Mouse (Mus musculus) embryo, embryonic 10 days (tissue): ENCODE measurements at regions not wholly inside any gene's neighbourhood (a gene's known extent, or its start where the extent isn't known, plus 50 kb on each side); places are given as distances from the start of the nearest gene placed in this dataset.

ENCODE experiments used
- DNase-seq: peaks from one replicate; pipeline ENCODE4 v3.0.0-alpha.2; 2015; ENCODE audit warnings: low spot score

DNA sequence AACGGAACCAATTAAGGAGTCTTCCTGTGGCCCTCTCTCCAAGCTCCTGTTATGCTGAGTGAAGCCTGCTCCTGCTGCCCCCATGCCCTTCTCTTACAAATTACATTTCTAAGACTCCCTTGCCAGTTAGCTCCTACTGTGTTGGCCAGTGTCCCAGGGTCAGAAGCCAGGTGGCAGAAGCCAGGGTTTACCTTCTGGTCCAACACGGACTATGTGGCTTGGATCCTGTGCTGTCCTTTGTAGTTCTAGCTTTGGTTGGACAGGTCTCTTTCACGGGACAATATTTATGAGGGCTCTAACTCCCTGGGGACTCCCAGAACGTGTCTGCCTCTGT, 134.3 kb downstream of the Nufip1 start:
- DNase-seq: no peak

- DNase-seq: peak; percentile 34
These were observed 137.0 kb downstream of the Nufip1 start for GRCm38 (mm10) chr14:76247664-76248063.

- no peak for DNase-seq
These were observed 143.2 kb downstream of the Nufip1 start for GRCm38 (mm10) chr14:76253850-76254249.

DNA sequence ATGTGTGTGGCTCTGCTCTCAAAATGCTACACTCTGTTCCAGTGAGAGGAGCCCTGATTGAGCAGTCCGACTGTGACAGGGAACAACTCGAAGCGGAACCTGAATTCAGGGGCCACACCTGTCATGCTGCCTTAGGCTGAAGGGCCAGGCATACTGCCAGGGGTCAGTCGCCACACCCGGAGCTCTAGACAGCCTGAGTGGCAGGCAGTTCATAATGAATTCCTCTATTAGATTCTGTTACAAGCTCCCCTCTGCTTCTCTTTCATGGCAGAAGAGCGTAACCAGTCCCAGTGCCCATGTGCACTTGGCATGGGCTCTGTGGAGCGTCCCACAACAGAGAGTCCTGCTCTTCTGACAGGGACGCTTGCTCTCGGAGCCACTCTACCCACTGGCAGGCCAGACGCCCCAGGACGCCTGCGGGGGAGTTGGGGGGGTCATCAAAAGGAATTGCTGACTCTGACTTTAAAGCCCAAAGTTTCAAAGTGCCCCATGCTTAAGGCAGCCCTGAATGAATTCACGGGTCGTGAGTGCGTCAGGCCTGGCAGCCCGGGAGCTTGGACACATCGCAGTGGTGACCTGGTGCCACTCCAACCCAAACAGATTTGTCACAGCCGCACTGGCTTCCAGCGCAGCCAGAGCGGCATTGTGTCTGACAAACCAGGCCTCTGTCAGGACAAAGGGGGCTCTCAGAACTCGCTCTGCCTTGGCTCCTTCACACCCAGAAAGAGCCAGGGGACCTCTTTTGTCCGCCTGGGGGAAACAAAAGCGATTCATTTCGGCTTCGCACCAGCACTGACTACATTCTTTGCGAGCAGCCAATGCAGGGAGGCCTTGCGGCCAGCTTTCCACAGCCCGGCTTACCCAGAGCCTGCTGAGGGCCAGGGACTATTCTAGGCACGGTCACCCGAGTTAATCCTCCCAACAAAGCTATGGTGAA, 144.1 kb downstream of the Nufip1 start:
- DNase-seq: peak; percentile 85

- DNase-seq: no peak
These were observed 145.3 kb downstream of the Nufip1 start for GRCm38 (mm10) chr14:76255971-76256370.

DNA sequence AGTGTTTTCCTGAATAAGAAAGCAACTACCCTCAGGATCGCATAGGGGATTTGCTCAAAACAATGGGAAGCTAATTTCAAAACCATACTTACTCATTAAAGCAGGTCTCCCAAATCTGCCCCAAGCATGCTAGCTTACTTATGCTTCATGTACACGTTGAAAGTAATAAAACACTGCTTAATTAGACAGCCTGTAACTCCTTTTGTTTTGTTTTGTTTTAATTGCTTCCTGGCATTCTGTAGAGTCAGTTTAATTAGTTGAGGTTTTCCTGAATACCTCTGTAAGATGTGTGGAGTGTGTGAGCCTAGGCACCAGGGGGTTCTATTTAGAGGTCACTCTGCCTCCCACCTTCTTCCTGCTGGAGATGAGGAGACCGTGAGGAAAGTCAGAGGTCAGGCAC, 147.9 kb downstream of the Nufip1 start:
- DNase-seq: no peak

GRCm38 (mm10) chr14:76260628-76261293, 150.1 kb downstream of the Nufip1 start:
- no peak for DNase-seq

- no peak for DNase-seq
These were observed 151.1 kb upstream of the Tsc22d1 start for GRCm38 (mm10) chr14:76263682-76264081.

GRCm38 (mm10) chr14:76265819-76266218, 148.9 kb upstream of the Tsc22d1 start:
- no peak for DNase-seq

- DNase-seq: no peak
These were observed 148.5 kb upstream of the Tsc22d1 start for GRCm38 (mm10) chr14:76266249-76266648.

DNA sequence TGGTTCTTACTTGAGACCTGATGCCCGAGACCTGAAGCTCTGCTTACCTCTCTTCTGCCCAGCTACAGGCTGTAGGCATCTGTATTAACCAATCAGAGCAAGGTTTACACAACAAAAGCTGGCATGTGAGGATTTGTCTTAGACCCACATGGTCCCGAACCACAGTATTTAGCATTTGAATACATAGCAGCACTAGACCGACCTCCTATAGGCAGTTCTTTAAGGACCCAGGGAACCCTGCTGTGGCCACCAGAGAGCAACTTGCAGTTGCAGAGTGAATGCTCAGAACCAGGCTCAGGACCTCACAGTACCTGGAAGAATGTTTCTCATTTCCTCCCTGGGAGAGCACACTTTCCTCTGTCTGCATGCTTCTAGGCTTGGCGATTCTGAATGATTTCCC, 147.7 kb upstream of the Tsc22d1 start:
- no peak for DNase-seq

DNA sequence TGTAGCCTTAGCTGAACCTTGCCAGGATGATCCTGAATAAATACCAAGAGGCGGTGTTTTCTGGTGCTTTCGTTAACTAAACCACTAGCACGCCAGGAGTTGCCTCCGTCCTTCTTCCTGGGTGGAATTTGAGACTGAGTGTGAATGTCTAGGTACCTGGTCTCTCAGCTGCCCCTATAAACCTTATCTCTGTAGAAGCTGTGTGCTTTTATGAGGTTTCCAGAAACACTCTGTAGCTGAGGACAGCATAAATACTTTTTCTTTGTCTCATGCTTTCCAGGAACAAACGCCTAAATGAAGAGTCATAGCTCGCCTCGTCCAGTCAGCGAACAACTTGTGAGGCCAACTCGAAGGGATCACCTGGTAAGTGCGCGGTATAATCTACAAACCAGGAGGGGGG, 143.6 kb upstream of the Tsc22d1 start:
- DNase-seq: no peak

GRCm38 (mm10) chr14:76272840-76273239, 141.9 kb upstream of the Tsc22d1 start:
- DNase-seq: no peak

DNA sequence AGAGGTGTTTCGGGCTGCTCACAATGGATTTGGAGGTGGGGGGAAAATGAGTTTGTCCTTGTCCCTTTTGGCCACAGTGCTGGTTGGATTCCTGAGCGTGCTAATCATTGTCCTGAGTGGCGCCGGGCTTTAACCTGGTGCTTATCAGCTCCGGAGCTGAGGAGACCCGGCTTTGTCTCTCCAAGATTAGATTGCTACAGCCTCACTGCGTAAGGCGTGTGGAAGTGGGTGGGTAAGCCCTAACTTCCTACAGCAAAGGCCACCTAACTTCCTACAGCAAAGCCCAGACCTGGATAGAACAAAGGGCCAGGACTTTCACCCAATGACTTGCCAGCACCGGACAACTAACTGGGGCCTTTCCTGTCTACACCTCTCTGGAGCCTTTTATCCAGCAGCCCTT, 138.1 kb upstream of the Tsc22d1 start:
- no peak for DNase-seq

DNA sequence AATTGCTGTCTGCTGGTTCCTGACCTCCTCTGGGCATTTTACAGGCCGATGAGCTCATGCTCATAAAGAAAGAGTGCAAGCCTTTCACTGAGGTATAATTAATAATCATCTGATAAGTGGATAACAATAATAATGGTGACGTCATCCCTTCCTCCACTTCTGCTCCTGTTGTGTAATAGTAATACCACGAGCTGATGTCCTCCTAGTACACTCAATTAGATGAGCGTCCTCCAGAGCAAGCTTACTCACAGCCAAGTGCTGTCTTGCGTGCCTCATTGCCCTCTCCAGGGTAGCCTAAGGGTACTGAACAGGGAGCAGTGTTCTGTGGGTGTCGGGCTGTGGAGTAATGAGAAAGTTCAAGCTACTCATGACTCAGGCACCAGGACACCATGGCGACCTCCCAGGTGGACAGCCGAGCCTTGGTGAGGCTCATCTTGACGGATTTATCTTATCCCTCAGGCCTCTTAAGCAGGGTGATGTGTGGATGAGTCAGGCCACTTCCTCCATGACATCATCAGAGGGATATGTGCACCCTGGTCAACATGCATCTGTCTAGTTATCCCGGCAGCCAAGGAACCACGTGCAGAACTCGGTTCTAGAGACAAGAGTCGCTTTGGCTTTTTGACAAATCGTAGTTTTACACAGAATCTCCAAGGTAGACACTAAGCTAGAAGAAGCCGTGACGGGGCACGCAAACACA, 135.9 kb upstream of the Tsc22d1 start:
- DNase-seq: no peak

GRCm38 (mm10) chr14:76279561-76279960, 135.2 kb upstream of the Tsc22d1 start:
- DNase-seq: no peak

DNA sequence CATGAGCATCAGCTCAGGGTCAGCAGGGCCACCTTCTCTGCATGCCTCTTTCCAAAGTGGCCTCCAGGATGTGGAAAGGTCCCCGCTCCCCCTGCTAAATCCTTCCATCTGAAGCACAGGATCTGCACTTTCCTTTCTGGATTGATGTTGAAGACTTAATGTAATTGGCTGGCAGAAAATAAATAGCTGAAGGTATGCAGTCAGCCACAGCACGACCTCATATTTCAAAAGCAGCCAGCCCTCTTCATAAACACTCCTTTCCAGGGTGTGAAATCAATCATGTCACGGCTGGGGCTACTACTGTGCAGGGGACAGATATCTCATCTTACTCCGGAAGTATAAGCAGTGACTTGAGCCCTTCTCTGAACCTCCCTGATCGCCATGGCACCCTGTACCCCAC, 132.9 kb upstream of the Tsc22d1 start:
- DNase-seq: peak; percentile 68

DNA sequence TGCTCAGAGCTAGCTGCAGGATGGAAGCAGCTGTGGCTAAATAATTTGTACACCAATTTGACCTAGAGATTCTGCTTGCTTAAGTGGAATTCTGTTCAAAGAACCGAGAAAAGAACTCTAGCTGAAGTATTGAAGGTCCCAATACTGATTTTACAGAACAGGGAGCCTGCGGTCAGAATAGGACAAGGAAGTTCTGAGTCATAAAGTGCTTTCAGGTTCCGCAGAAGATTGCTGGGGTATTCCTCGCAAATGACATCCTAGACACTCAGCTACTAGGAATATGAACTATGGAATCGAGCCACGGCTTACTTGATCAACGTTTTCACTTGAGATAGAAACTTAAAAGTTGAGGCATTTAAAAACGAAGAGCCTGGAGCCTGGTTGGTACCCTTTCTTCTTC, 127.0 kb upstream of the Tsc22d1 start:
- no peak for DNase-seq

GRCm38 (mm10) chr14:76290401-76291018, 124.3 kb upstream of the Tsc22d1 start:
- DNase-seq: no peak

DNA sequence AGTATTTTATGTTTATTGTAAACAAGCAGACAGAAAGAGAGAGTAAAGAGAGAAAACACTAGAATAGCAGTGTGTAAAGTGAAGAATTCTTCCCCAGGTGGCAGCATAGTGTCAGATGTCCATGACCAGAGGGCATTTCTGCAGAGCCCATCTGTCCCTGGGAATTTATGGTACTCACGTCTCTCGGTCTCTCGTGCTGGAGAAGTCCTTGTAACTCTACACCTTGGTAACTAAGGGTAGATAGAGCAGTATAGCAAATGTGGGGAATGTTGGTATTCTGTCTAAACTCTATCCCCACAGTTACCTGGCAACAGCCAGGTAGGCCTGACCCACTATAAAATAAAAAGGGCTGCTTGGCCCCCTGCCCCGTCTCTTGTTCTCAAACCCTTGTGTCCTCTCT, 122.5 kb upstream of the Tsc22d1 start:
- DNase-seq: peak; percentile 57

GRCm38 (mm10) chr14:76295411-76296169, 119.2 kb upstream of the Tsc22d1 start:
- no peak for DNase-seq

GRCm38 (mm10) chr14:76297864-76298263, 116.9 kb upstream of the Tsc22d1 start:
- no peak for DNase-seq
